Mouse (Mus musculus) layer of hippocampus, adult 9-11 months (tissue): ENCODE data around the gene Cirbp.

Experiments
- DNase-seq: peaks from one replicate; pipeline ENCODE4 v3.0.0; 2022

Cirbp gene

GRCm38 (mm10) chr10:80215048-80215772 lies 49.4 kb downstream of the Cirbp start:
- no peak for DNase-seq

- no peak for DNase-seq
Measured at GRCm38 (mm10) chr10:80220676-80221075, 54.9 kb downstream of the Cirbp start.
